Comparison of ENCODE assay signal across 10 mouse cellular contexts in the genomic region with DNA sequence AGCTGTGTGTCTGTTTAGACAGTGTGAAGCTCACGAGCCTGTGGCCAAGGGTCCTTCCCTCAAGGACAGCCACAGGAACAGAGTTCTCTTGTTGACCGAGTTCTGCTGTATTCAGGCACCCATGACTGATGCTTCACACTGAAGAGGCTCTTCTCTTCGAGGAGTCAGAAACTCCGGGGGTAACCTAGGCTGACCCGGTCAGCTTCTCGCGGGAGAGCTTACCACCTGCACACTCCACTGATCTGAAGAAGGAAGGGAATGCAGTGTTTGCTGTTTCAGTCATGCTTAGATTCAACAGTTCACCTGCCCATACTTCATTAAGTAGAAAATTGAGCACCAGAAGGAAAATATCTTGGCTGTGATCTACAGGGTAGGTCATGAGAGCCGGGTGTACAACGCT.
"Had no signal": no experiment of that assay in that cellular context is flagged by ENCODE, and none has a peak within 500 bp of the region (broad histone marks: within the 10 kb centered on the region; RNA-seq: fewer than 3 reads in every experiment).

No protein-coding gene starts in this region.

- H3K36me3 ChIP-seq: hindbrain, embryonic 15.5 days; liver, embryonic 12.5 days; midbrain, embryonic 10.5 days; midbrain, embryonic 15.5 days; neural tube, embryonic 13.5 days had no signal

- ATAC-seq: liver, embryonic 12.5 days; midbrain, embryonic 15.5 days had no signal

- H3K4me3 ChIP-seq: hindbrain, embryonic 15.5 days; liver, embryonic 12.5 days; midbrain, embryonic 10.5 days; midbrain, embryonic 15.5 days; neural tube, embryonic 13.5 days had no signal

- DNase-seq: kidney, adult 11 months; left cerebral cortex, postnatal 4 days; retina, postnatal 1 day; right cerebral cortex, postnatal 4 days; spleen, adult 18-20 months had no signal

- H3K4me2 ChIP-seq: hindbrain, embryonic 15.5 days; liver, embryonic 12.5 days; midbrain, embryonic 15.5 days; neural tube, embryonic 13.5 days had no signal

- H3K9me3 ChIP-seq: hindbrain, embryonic 15.5 days; liver, embryonic 12.5 days; midbrain, embryonic 10.5 days; midbrain, embryonic 15.5 days; neural tube, embryonic 13.5 days had no signal

- H3K4me1 ChIP-seq: hindbrain, embryonic 15.5 days; liver, embryonic 12.5 days; midbrain, embryonic 10.5 days; midbrain, embryonic 15.5 days; neural tube, embryonic 13.5 days had no signal

- H3K27me3 ChIP-seq: hindbrain, embryonic 15.5 days; midbrain, embryonic 15.5 days; neural tube, embryonic 13.5 days had no signal

- H3K9ac ChIP-seq: hindbrain, embryonic 15.5 days; liver, embryonic 12.5 days; midbrain, embryonic 15.5 days; neural tube, embryonic 13.5 days had no signal

- H3K27ac ChIP-seq: hindbrain, embryonic 15.5 days; liver, embryonic 12.5 days; midbrain, embryonic 10.5 days; midbrain, embryonic 15.5 days; neural tube, embryonic 13.5 days had no signal
